Mouse (Mus musculus) left cerebral cortex, postnatal 36 days (tissue): ENCODE measurements around the gene Rdh16. TPM values are rescaled to one million over a fixed set of nuclear protein-coding genes. Genes with fewer than 3 reads are reported as not detected.
"Not testable (repeated sequence)": the region's sequence is repeated elsewhere in the genome, so short reads cannot be mapped to it uniquely, and the experiment has no call there.

Experiments
- DNase-seq, 2 experiments: peaks; one replicate each; pipeline ENCODE4 v3.0.0; 2021 to 2022; ENCODE audit warnings: low spot score in 2 of 2, mixed read lengths in 1 of 2
- intact Hi-C: fragments of 180-260 bp; cut with DNase I; formaldehyde crosslinking; loops from one replicate; pipeline ENCODE4 v1.15.1; 2025
- total RNA-seq, 2 experiments: library from RNA; stranded (reverse); gene quantifications; 2 replicates each; pipeline ENCODE4 v1.2.3; 2021

The Rdh16 gene
- total RNA-seq, 2 experiments from 2014 or later: 0.16 to 0.20 TPM

DNA sequence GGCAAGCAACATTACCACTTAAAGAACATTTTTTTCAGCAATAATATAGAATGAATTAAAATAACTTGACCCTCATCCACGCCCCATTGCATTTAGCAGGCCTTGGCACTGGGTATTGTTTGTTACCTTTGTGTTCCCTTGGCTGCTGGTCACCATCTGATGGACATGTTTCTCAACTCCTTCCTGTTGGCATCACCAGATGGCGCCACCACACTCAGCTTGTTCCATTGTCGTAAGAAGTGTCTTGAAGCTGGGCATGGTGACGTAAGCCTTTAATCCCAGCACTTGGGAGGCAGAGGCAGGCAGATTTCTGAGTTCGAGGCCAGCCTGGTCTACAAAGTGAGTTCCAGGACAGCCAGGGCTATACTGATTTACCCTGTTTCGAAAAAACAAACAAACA, 24.4 kb downstream of the Rdh16 start:
- no peak for DNase-seq
- intact Hi-C loops: no loop called here

DNA sequence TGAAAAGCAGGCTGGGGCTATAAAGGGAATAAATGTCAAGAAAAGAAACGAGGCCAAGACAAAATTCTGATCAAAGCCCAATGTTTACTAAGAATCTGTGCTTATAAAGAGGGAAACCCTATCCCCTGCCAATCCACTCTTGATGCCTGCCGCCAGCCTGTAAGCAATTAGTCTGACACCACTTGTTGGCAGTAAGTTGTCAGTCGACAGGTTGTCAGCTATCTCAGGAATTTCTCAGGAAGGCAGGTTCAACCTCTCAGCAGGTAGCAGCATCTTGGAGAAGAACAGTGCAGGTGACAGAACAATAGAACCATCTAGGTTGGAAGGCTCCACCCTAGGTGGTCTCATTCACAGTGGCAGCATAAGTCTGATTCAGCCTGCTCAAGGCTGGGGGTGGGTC, 28.2 kb downstream of the Rdh16 start:
- intact Hi-C loops: no loop called here
- no peak for DNase-seq

DNA sequence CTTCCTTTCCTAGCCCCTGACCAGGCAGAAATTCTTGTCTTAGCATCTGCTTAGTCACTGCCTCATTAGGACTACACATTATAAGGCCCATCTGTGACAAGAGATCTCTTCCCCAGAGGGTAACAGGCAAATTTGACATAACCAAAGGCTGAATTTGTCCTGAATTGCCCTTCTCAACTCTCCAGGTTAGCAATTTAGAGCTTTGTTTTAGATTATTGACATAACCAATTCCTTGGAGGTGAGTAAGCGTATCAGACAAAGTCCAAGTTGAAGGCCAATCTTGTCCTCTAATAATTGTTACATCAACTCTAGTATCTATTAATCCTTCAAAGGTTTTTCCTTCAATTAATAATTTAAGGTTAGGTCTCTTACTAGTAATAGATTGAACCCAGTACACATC, 33.2 kb downstream of the Rdh16 start:
- intact Hi-C loops, DNase-seq: not testable (repeated sequence)

GRCm38 (mm10) chr10:127835292-127835691, 34.3 kb downstream of the Rdh16 start:
- intact Hi-C loops: no loop called here
- no peak for DNase-seq

- DNase-seq, intact Hi-C loops: not testable (repeated sequence)
Observed at GRCm38 (mm10) chr10:127837793-127838192, 36.8 kb downstream of the Rdh16 start.

DNA sequence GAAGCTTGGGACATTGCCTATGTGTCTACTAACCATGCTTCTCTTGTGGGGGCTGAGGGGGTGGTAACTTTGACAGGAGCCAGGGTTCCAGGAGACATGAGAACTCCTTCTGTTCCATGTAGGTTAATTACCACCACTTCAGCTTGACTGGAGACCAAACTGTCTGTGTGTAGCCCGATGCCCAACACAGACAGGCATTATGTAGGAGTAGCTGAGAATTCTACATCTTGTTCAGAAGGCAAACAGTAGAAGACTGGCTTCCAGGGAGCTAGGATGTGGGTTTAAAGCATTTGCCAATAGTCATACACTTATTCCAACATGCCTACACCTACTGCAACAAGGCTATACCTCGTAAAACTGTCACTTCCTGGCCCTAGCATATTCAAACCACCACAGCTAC, 37.6 kb downstream of the Rdh16 start:
- intact Hi-C loops: no loop called here
- DNase-seq: peak in 1 of 2 experiments; percentile 11

DNA sequence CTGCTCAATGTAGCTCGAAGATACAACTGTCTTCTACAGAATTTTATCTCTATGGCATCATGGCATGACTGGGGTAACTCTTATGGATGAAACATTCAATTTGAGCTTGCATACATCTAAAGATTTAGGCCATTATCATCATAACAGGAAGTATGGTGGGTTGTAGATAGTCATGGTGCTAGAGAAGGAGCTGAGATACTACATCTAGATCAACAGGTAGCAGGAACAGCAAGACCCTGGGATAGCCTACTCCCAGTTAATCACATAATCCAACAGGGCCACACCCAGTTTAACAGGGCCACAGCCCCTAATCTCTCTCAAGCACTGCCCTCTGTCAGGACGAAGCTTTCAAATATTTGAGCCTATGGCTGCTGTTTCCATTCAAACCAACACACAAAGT, 39.8 kb downstream of the Rdh16 start:
- intact Hi-C loops: no loop called here
- no peak for DNase-seq

DNA sequence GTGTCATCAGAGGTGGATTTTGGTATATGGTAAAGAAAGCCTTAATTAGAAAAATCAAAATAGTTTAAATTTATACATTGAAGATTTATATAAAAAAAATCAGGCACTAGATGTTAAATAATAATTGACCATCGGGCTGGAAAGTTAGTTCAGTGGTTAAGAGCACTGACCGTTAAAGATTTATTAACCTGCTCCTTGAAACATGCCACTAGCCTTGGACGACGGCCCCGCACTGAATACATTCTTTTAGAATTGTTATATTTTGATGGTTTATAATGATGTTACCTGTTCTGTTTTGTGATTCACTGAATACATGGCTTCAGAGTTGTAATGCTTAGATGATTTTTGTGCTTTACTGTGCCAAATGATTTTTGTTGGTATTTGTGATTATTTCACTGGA, 45.0 kb downstream of the Rdh16 start:
- DNase-seq, intact Hi-C loops: not testable (repeated sequence)

GRCm38 (mm10) chr10:127848089-127848488, 47.1 kb downstream of the Rdh16 start:
- intact Hi-C loops: no loop called here
- no peak for DNase-seq

GRCm38 (mm10) chr10:127849628-127850027, 48.7 kb downstream of the Rdh16 start, which contains the start of gene Rdh19:
Rdh19 (plus strand) TSS chr10:127849928.
- DNase-seq: no peak
- intact Hi-C loops: no loop called here

DNA sequence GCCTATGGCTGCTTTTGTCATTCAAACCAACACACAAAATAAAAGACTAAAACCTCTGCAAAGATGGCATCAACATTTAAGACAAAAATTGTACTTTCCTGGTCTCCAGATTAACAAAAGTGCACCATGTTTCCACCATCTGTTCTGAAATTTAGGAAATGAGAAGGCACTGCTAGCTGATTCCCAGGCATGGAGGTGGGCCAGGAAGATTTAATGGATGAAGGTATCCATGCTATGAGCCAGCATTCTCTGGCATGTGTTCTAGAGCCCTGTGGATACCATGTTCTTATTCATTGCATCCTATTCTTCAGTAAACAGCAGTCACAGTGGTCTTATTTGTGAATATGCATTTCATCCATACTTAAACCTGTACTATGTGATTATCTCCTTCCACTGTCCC, 55.4 kb downstream of the Rdh16 start:
- no peak for DNase-seq
- intact Hi-C loops: no loop called here

DNA sequence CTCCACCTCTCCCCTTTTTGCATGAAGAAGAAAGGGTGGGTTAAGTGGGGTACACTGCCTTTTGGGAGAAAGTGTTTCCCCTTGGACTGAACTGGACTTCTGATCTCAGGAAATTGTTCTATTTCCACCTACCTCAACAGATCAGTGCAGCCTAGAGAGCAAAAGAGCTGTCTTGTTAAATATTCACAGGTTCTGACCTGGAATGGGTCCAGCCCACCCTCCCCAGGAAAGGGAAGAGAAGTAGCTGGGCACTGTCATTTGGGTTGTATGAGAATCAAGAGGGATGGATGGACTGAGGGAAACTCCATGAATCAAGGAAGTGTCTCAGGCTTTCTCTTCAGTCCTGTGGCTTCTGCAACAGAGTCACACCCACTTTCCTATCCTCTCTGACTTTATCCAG, 64.0 kb downstream of the Rdh16 start:
- DNase-seq: no peak
- intact Hi-C loops: no loop called here

DNA sequence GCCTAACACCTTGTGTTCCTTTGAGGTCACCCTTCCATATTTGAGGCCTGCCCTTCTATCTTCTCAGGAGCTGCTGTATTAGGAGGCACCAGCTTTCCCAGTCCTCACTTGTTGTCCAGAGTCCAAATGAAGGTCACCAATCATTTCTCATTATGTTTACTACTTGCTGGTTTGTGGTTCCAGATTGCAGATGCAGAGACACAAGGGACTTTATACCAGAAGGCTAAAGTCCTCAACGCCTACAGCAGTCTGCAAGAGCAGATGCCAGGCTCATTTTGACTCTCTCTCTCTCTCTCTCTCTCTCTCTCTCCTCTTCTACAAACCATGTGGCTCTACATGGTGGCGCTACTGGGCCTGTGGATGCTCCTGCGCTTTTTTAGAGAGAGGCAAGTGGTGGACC, 65.3 kb downstream of the Rdh16 start, which contains the start of gene Rdh16f2:
Gene Rdh16f2 (plus strand): TSS at position 243 of the 400 bp plus-strand sequence.
- DNase-seq: no peak
- intact Hi-C loops: no loop called here

GRCm38 (mm10) chr10:127872484-127872883, 71.5 kb downstream of the Rdh16 start:
- intact Hi-C loops: loop anchor here (5.0 kb wide), 1 partner anchor 65 kb away; no protein-coding TSS in a partner anchor
- DNase-seq: no peak

DNA sequence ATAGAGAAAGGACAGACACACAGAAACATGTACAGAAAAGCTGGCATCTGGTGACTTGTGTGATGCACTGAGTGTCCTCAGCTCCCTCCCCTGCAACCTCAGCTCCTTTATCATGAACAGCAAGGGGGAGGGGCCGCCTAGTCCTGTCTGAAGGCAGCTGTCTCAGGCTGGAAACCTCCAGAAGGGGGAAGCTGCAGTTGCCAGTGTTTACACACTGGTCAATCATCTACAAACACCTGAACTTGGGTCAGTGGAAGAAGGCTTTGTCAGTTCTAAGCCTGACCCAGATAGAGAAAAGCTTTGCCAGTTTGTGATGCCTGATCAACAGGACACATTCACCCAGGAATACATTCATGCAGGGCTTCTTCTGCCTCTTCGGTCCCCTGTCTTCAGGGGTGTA, 76.7 kb downstream of the Rdh16 start:
- intact Hi-C loops: no loop called here

DNA sequence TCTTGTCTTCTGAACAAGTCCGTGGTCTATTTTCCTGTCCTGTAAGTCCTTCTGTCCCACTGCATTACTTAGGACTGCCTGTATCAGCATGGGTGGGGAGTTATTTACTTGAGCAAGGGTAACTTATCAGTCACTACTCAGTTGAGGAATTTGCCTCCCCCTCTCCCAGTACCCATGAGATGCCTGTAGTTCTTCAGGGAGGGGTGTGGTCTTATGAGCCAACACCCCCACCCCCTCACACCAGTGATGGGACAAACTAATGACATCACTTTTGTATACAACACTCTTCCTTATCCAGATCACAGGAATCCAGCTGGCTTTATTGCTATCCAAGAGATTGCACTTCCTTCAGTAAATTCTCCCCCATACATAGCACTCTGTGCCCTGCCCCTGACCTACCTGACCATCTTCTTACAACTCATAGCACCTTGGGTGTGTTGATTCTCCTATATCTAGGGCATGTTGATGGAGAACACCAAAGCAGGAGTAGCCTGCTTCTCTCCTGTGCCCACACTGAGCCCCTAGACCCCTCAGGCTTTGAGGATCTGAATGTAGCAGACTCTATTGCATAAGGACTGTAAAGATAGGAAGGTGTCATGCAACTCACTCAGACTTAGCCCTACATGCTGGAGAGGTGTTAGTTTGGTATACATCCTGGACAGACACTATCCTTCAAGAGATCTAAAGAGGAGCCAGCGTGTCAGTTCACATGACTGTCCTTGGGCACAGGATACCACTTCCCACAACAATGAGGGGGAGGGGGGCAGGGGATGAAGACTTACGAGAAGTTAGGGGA, 77.5 kb downstream of the Rdh16 start:
- no peak for DNase-seq
- intact Hi-C loops: no loop called here

More for the DNA sequence above, 76.7 kb downstream of the Rdh16 start:
- DNase-seq: no peak

- DNase-seq: no peak
Observed at GRCm38 (mm10) chr10:127879155-127879688, 78.3 kb downstream of the Rdh16 start.

DNA sequence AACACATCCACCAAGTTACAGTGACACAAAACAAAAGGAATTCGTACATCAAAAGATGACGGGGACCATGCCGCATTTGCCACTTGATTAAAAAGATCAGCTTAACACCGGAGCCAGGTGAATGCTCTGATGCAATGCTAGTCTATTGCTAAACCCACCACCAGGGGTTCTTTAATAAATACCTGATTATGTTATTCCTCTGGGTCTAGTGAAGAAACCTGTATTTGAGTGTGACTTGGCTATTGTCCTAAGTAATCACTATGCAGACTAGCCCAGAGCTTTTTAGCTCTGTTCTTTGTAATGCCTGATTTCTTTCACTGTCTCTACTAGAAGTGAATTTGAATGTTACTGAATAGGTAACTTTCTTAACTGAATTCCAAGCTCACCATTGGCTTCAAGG, 80.1 kb downstream of the Rdh16 start:
- intact Hi-C loops: no loop called here
- DNase-seq: no peak

More at GRCm38 (mm10) chr10:127879155-127879688, 78.3 kb downstream of the Rdh16 start:
- intact Hi-C loops: no loop called here

DNA sequence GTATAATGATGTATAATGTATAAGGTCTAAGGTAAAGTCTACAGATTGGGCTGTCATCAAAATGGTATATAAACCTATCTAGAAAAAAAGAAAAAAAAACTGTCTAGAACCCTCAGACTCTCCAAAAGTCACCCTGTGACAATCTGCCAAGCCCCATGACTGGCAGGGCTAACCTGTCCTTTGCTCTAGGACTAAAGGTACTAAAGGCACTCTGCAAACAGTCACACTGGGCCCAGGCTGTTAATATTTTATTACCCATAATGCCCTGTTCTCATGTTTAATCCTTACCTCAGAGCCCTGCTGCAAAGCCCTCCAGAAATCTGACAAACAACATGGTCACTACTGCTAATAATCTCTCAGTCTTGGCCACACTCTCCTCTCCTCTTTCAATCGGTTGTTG, 85.6 kb downstream of the Rdh16 start:
- intact Hi-C loops: no loop called here
- no peak for DNase-seq

GRCm38 (mm10) chr10:127886971-127887370, 86.0 kb downstream of the Rdh16 start:
- intact Hi-C loops: no loop called here
- no peak for DNase-seq

GRCm38 (mm10) chr10:127888605-127889004, 87.7 kb downstream of the Rdh16 start, which contains the start of gene Rdh7:
Rdh7 (minus strand) TSS chr10:127888817.
- intact Hi-C loops: no loop called here
- DNase-seq: no peak
